Mouse (Mus musculus): Measurements from ENCODE around the gene Casp6. TPM values are rescaled to one million over a fixed set of nuclear protein-coding genes. Genes with fewer than 3 reads are reported as not detected.

The Casp6 gene
- polyA plus RNA-seq, 1 experiment from 2014 or later: 122 TPM

- no peak for ATAC-seq (replicated peaks; ENCODE audit: low FRiP score, low TSS enrichment, low read depth)
Observed at GRCm38 (mm10) chr3:129949158-129949773, 48.0 kb downstream of the Casp6 start.

GRCm38 (mm10) chr3:129953296-129953695, 52.1 kb downstream of the Casp6 start:
- Histone ChIP-seq H3K9ac (ENCODE audit: low read length) (no peak overlapping the region), H3K4me2 (ENCODE audit: low read length) (no peak overlapping the region), H3K36me3 (ENCODE audit: control insufficient read depth, insufficient read depth, low read length) (no peaks in the 10 kb centered on the region), H3K9me3 (ENCODE audit: control insufficient read depth, low read length) (no peaks in the 10 kb centered on the region), H3K4me3 (ENCODE audit: low read depth, low read length) (no peak overlapping the region), H3K4me1 (replicated peaks; ENCODE audit: control insufficient read depth, insufficient read depth, low read length) (no peaks in the 10 kb centered on the region), H3K27ac (ENCODE audit: low read depth) (no peak overlapping the region), H3K27me3 (replicated peaks; ENCODE audit: control insufficient read depth, insufficient read depth, low read length) (no peaks in the 10 kb centered on the region)
- ATAC-seq (replicated peaks; ENCODE audit: low FRiP score, low TSS enrichment, low read depth) (no peak), DNase-seq (ENCODE audit: low spot score) (no peak)
- 86% methylated on average over 4 of the region's 4 CpGs for whole genome bisulfite sequencing

More at GRCm38 (mm10) chr3:129949158-129949773, 48.0 kb downstream of the Casp6 start:
- Histone ChIP-seq H3K9me3 (ENCODE audit: control insufficient read depth, low read length) (no peaks in the 10 kb centered on the region), H3K36me3 (ENCODE audit: control insufficient read depth, insufficient read depth, low read length) (no peaks in the 10 kb centered on the region), H3K4me2 (ENCODE audit: low read length) (no peak overlapping the region), H3K27me3 (replicated peaks; ENCODE audit: control insufficient read depth, insufficient read depth, low read length) (no peaks in the 10 kb centered on the region), H3K4me1 (replicated peaks; ENCODE audit: control insufficient read depth, insufficient read depth, low read length) (no peaks in the 10 kb centered on the region), H3K4me3 (ENCODE audit: low read depth, low read length) (no peak overlapping the region), H3K27ac (ENCODE audit: low read depth) (no peak overlapping the region), H3K9ac (ENCODE audit: low read length) (no peak overlapping the region)
- 81% methylated on average over 5 of the region's 5 CpGs for WGBS
- DNase-seq (ENCODE audit: low spot score): no peak

GRCm38 (mm10) chr3:129962533-129962932, 61.3 kb downstream of the Casp6 start:
- H3K36me3 ChIP-seq (ENCODE audit: control insufficient read depth, insufficient read depth, low read length): no peaks in the 10 kb centered on the region
- no peak overlapping the region for H3K4me3 ChIP-seq (ENCODE audit: low read depth, low read length)
- no peaks in the 10 kb centered on the region for H3K9me3 ChIP-seq (ENCODE audit: control insufficient read depth, low read length)
- H3K27me3 ChIP-seq (replicated peaks; ENCODE audit: control insufficient read depth, insufficient read depth, low read length): no peaks in the 10 kb centered on the region
- no peak overlapping the region for H3K9ac ChIP-seq (ENCODE audit: low read length)
- H3K4me2 ChIP-seq (ENCODE audit: low read length): no peak overlapping the region
- DNase-seq (ENCODE audit: low spot score): no peak
- no peak overlapping the region for H3K27ac ChIP-seq (ENCODE audit: low read depth)
- WGBS: 48% methylated on average over 8 of the region's 8 CpGs
- no peak for ATAC-seq (replicated peaks; ENCODE audit: low FRiP score, low TSS enrichment, low read depth)
- H3K4me1 ChIP-seq (replicated peaks; ENCODE audit: control insufficient read depth, insufficient read depth, low read length): no peaks in the 10 kb centered on the region

Other genes starting within 250 kb of the Casp6 start
- 1.8 and 2.0 TPM in 2 replicates for gene Egf, start 146.1 kb upstream of the Casp6 start, polyA plus RNA-seq (2014; fragmentation: Nextera tagmentation; extraction: Ambion mirVana)
- not detected in 2 replicates for gene Lrit3, start 97.4 kb upstream of the Casp6 start, polyA plus RNA-seq (2014; fragmentation: Nextera tagmentation; extraction: Ambion mirVana)
- gene Rrh, start 78.8 kb upstream of the Casp6 start, polyA plus RNA-seq (2014; fragmentation: Nextera tagmentation; extraction: Ambion mirVana): 0.08 TPM in 1 of 2 replicates, not detected in the other
- 45.0 TPM in 2 replicates for gene Gar1, start 70.0 kb upstream of the Casp6 start, polyA plus RNA-seq (2014; fragmentation: Nextera tagmentation; extraction: Ambion mirVana)
- gene Cfi, start 65.5 kb upstream of the Casp6 start, polyA plus RNA-seq (2014; fragmentation: Nextera tagmentation; extraction: Ambion mirVana): 30.0 and 34.5 TPM in 2 replicates
- 62.4 and 67.0 TPM in 2 replicates for gene Pla2g12a, start 22.8 kb upstream of the Casp6 start, polyA plus RNA-seq (2014; fragmentation: Nextera tagmentation; extraction: Ambion mirVana)
- gene Mcub, start 68.8 kb downstream of the Casp6 start, polyA plus RNA-seq (2014; fragmentation: Nextera tagmentation; extraction: Ambion mirVana): 1.7 and 2.7 TPM in 2 replicates
- 39.1 and 42.1 TPM in 2 replicates for gene Sec24b, start 160.1 kb downstream of the Casp6 start, polyA plus RNA-seq (2014; fragmentation: Nextera tagmentation; extraction: Ambion mirVana)
- 4.7 and 5.4 TPM in 2 replicates for gene Col25a1, start 230.1 kb downstream of the Casp6 start, polyA plus RNA-seq (2014; fragmentation: Nextera tagmentation; extraction: Ambion mirVana)